Mouse (Mus musculus) heart, embryonic 10.5 days (tissue): ENCODE measurements around the gene Henmt1. TPM values are rescaled to one million over a fixed set of nuclear protein-coding genes. Genes with fewer than 3 reads are reported as not detected.

ENCODE experiments used
- DNase-seq: peaks from one replicate; pipeline ENCODE4 v3.0.0-alpha.2; 2017; ENCODE audit warnings: low spot score
- H3K27ac ChIP-seq: fragments of 300-500 bp; sonication (generic); 2 replicates; pipeline ENCODE4 v1.5.1; 2016; ENCODE audit warnings: mild to moderate bottlenecking
- H3K27me3 ChIP-seq: fragments of 300-500 bp; sonication (generic); 2 replicates; pipeline ENCODE4 v1.6.1; 2016; ENCODE audit warnings: mild to moderate bottlenecking; ENCODE audit not compliant: poor library complexity, insufficient read depth, severe bottlenecking
- H3K36me3 ChIP-seq: fragments of 300-500 bp; sonication (generic); 2 replicates; pipeline ENCODE4 v1.6.1; 2016; ENCODE audit warnings: mild to moderate bottlenecking, moderate library complexity
- H3K4me1 ChIP-seq: fragments of 300-500 bp; sonication (generic); 2 replicates; pipeline ENCODE4 v1.6.1; 2016; ENCODE audit warnings: mild to moderate bottlenecking
- H3K4me3 ChIP-seq: fragments of 300-500 bp; sonication (generic); 2 replicates; pipeline ENCODE4 v1.5.1; 2016; ENCODE audit warnings: mild to moderate bottlenecking, moderate library complexity
- H3K9me3 ChIP-seq: fragments of 300-500 bp; sonication (generic); 2 replicates; pipeline ENCODE4 v1.6.1; 2016; ENCODE audit warnings: mild to moderate bottlenecking, moderate library complexity
- WGBS: fragments of 180-500 bp; shearing (Covaris S2); methylation state at CpG from one replicate; pipeline ENCODE4 v1.1.7; 2016; 5-methylcytosine and 5-hydroxymethylcytosine counted together
- polyA plus RNA-seq: library from polyadenylated mRNA; unstranded; fragments of >200 nt; fragmentation: Nextera tagmentation; extraction: Ambion mirVana; gene quantifications from 2 replicates; pipeline ENCODE4 v1.2.1, GENCODE M21; 2016

Henmt1 gene
- polyA plus RNA-seq, 1 experiment from 2014 or later = 0.33 TPM

DNA sequence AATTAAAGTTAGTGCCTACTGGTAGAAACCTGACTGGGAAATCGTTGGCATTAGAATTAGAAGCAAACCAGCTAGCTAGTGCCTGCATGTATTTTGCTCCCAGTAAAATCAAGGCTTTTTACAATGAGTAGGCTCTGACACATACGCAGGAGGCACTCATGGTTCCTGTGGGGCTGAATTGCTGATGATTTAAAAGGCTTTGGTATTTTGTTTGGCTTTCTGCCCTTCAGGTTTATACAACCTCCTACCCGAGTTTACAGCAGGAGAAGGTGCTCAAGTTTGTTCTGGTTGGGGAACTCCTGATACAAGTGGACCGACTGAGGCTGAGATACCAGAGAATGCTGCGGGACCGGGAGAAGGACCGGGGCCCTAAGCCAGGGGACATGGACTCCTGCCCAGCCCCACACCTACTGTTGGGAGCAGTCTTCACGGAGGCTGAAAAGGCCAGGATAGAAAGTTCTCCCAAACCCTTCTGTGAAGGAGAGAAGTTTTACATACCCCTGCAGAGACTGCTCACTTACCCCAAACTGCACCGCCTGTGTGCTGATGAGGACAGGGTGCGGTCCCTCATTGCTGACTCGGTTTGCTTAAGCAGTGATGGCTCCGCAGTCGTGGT lies 20.1 kb downstream of the Henmt1 start:
- H3K4me1 ChIP-seq = peaks cover 8% of the 10 kb centered on the region
- no peaks in the 10 kb centered on the region for H3K27me3 ChIP-seq
- DNase-seq = no peak
- H3K9me3 ChIP-seq = no peaks in the 10 kb centered on the region
- H3K4me3 ChIP-seq = no peak overlapping the region
- 71% methylated on average over 13 of the region's 13 CpGs for WGBS
- H3K36me3 ChIP-seq = no peaks in the 10 kb centered on the region
- H3K27ac ChIP-seq = no peak overlapping the region

DNA sequence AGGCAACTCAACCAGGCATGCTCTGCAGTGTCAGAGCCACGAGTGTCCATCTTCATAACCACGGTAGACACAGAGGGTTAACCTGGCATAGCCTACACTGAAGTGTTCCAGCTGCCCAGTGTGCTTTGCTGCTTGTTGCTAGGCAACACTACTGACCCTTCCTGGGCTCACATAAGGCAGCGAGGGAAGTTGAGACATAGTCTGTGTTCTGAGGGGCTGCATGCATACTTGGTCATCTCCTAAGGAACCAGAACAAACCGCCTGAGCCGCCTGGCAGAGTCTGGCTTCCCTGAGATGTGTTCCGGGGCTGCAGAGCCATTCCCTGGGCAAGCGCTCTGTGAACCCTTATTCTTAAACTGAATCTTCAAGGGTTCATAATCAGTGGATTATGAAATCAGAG lies 21.6 kb downstream of the Henmt1 start:
- no peaks in the 10 kb centered on the region for H3K9me3 ChIP-seq
- DNase-seq = no peak
- no peak overlapping the region for H3K27ac ChIP-seq
- no peaks in the 10 kb centered on the region for H3K36me3 ChIP-seq
- 50% methylated on average over 7 of the region's 7 CpGs for WGBS
- H3K4me1 ChIP-seq = peaks cover 8% of the 10 kb centered on the region
- H3K4me3 ChIP-seq = no peak overlapping the region
- no peaks in the 10 kb centered on the region for H3K27me3 ChIP-seq

DNA sequence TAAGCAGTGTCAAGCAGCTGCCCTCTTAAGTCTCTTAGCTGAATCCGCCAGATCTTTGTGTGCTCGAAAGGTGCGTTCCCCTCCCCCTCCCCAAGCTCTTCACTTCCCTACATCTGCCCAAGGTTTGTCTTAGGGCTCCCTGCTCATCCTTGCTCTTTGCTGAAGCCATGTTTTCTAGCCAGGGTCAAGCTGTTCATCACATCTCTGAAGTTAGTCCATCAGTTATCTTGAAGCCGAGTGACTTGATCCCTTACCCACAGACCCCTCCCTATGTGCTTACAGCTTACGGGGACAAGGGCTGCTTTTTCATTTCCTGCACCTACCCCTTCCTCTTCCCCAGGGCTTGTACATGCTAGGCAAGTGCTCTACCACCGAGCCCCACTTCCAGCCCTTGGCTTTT lies 22.0 kb downstream of the Henmt1 start:
- H3K27ac ChIP-seq = no peak overlapping the region
- H3K9me3 ChIP-seq = no peaks in the 10 kb centered on the region
- 46% methylated on average over 6 of the region's 6 CpGs for WGBS
- no peaks in the 10 kb centered on the region for H3K27me3 ChIP-seq
- no peaks in the 10 kb centered on the region for H3K36me3 ChIP-seq
- no peak overlapping the region for H3K4me3 ChIP-seq
- H3K4me1 ChIP-seq = peaks cover 8% of the 10 kb centered on the region
- DNase-seq = no peak

DNA sequence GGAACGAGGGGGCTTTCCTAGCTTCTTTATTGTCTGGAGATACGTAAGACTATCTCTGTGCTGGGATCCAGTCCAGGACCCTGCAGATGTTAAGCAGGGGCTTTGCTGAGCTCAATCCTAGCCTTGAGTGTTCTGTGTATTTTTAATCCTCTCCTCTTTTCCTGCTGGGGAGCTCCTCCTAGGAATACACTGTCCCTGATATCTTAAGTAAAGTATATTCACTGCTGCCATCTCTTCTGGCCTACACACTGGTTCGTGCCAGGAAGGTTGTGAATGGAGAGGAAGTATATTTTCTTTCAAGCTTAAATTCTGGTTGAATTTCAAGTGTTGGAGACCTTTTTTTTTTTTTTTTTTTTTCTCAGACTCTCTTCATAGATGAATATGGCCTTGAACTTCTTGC lies 23.6 kb downstream of the Henmt1 start:
- Histone ChIP-seq H3K27me3 (no peaks in the 10 kb centered on the region), H3K36me3 (no peaks in the 10 kb centered on the region), H3K27ac (no peak overlapping the region), H3K9me3 (no peaks in the 10 kb centered on the region), H3K4me1 (peaks cover 8% of the 10 kb centered on the region), H3K4me3 (no peak overlapping the region)
- 80% methylated on average over 3 of the region's 3 CpGs for WGBS
- no peak for DNase-seq

DNA sequence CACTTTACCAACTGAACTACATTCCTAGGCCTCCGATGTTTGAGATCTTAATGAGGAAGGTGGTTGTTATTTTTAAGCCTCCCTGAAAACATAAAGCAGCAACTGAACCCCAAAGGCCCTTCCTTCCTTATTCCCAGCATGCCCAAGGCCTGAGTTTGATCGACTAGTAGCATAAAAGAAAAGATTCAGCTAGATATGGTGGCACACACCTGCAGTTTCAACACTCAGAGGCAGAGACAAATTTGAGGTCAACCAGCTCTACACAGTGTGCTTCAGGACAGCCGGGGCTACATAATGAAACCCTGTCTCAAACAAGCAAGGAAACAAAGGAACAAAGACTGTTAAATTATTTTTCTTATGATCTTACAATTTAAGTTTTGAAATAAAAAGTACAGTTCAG lies 24.1 kb downstream of the Henmt1 start:
- Histone ChIP-seq H3K4me3 (no peak overlapping the region), H3K27me3 (no peaks in the 10 kb centered on the region), H3K9me3 (no peaks in the 10 kb centered on the region), H3K27ac (no peak overlapping the region), H3K4me1 (peaks cover 8% of the 10 kb centered on the region), H3K36me3 (no peaks in the 10 kb centered on the region)
- 87% methylated on average over 3 of the region's 3 CpGs for WGBS
- no peak for DNase-seq

DNA sequence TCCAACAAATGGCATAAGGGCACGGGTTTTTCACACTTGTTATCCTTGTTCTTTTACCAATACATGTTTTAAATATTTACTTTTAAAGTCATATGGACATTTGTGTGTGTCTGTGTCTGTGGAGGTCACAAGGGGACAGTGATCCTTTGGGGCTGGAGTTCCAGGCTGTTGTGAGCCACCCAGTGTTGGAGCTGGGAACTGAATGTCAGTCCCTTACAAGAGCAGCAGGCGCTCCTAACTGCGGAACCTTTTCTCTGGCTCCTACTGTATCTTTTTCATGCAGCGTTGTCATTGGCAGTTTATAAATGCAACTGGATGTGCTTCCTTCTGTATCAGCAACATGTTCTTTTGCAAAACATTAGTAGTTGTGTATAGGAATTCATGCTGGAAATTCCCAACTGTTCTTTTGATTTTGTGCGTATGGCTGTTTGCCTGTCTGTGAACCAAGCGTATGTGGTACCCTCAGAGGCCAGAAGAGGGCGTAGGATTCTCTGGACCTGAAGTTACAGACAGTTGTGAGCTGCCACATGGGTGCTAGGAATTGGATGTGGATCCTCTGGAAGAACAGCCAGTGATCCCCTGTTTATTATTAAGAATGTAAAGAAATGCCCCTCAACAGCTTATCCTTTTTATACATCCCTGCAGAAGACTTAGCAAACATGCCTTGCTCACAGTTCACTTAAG lies 24.8 kb downstream of the Henmt1 start:
- Histone ChIP-seq H3K4me1 (peaks cover 8% of the 10 kb centered on the region), H3K27me3 (no peaks in the 10 kb centered on the region), H3K4me3 (no peak overlapping the region), H3K36me3 (no peaks in the 10 kb centered on the region), H3K9me3 (no peaks in the 10 kb centered on the region), H3K27ac (no peak overlapping the region)
- DNase-seq = no peak
- whole genome bisulfite sequencing = 67% methylated on average over 7 of the region's 7 CpGs

DNA sequence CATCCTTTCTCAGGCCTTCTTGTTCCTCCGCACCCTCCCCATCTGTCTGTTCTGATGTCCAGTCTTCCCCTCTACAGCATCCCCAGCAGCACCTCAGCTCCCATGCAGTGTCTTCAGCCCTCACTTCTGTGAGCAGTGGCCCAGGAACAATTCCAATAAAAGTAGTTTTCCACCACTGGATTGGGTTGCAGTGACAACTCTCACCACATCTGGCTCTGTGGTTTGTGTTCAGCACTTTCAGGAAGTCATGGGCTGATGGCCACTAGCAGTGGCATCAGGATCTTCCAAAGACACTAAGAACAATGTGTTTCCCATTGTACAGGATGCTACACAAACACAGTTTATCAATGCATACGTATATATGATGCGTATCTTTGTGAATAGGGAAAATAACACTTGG lies 26.4 kb downstream of the Henmt1 start:
- Histone ChIP-seq H3K36me3 (peaks cover 7% of the 10 kb centered on the region; the same call in 1 of the 2 replicates), H3K9me3 (no peaks in the 10 kb centered on the region), H3K4me3 (no peak overlapping the region), H3K27ac (no peak overlapping the region), H3K4me1 (peaks cover 7% of the 10 kb centered on the region), H3K27me3 (no peaks in the 10 kb centered on the region)
- WGBS = 91% methylated on average over 3 of the region's 3 CpGs
- DNase-seq = no peak

DNA sequence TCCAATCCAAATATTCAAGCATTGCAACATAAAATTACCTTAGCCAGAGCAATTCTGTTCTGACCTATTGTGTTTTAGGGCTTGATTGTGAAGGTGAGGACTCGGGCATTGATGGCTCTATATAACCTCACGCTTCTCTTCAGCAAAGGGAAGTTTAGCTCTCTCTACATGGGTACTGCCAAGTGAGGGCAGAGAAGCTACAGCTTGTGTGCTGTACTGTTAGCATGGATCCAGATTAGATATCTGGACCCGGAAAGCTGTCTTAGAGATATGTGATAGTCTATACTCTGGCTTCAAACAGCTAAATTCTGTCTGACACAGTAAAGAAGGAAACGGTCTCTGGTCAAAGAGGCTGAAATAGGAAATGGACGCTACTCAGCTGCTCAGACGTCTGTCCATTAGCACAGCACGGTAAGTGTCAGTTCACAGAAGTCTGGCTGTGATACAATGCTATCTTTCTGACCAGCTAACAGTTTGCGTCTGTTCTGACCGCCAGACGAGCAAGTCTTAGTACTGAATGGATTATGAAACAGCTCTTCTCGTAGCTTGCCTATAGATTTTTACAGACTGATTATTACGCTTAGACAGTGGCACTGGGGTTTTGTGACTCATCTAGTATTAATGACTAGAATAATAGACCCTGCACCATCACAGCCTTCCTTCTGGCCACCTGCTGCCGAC lies 34.4 kb downstream of the Henmt1 start:
- peaks cover 33% of the 10 kb centered on the region for H3K36me3 ChIP-seq
- no peak overlapping the region for H3K4me3 ChIP-seq
- WGBS = 63% methylated on average over 13 of the region's 13 CpGs
- no peaks in the 10 kb centered on the region for H3K27me3 ChIP-seq
- no peak overlapping the region for H3K27ac ChIP-seq
- no peak for DNase-seq
- no peaks in the 10 kb centered on the region for H3K4me1 ChIP-seq
- no peaks in the 10 kb centered on the region for H3K9me3 ChIP-seq

DNA sequence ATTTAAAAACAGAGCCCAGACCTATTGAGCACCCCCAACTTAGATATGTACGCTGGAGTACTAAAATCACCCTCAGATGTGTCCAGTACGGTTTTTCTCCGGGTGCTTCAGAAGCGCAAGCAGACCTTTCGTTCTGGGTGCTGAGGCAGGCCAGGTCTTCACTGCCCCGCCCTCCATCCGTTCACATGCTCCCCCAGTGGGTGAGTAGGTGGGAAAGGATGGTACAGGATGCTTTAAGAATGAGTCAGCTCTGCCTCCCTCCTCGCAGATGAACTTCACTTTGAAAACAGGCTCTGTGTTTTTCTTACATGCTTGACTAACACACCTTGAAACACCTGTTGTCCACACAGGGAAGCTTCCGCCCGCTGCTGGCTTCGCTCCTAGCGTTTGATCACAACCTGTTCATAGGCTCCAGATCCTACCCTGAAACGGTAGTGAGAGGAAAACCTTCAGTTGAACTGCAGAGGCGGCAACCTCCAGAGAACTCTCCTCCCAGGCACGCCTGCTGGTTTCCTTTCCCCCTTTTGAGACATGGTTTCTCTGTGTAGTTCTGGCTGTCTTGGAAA lies 35.3 kb downstream of the Henmt1 start:
- 80% methylated on average over 15 of the region's 15 CpGs for WGBS

DNA sequence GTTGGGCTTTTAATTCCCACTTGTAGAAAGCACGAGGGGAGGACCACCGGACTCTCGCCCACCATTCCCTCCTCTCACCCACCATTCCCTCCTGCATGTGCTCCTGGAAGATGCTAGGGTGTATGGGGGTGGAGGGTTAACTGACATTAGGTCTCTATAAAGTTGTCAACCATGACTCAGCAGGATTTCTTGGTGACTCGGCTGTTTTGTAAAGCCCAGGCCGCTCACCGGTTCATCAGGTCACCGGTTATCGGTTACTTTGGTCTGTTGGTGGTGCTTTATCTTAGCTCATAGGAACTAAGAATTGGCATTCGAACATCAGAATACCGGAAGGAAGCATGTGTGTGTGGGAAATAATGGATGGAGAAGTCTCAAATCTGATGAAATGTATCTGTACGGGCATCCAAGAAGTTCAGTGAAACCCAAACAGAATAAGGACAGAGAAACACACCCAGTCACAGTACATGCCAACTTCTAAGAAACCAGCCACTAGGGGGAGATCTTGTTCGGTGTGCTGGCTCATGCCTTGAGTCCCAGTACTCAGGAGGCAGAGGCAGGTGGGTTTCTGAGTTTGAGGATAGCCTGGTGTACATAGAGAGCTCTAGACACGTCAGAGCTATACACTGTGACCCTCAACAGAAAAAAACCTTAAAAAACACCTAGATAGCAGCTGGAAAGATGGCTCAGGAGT lies 37.8 kb downstream of the Henmt1 start:
- H3K27me3 ChIP-seq = no peaks in the 10 kb centered on the region
- H3K36me3 ChIP-seq = peaks cover 45% of the 10 kb centered on the region
- DNase-seq = no peak
- no peaks in the 10 kb centered on the region for H3K4me1 ChIP-seq
- no peak overlapping the region for H3K4me3 ChIP-seq
- no peaks in the 10 kb centered on the region for H3K9me3 ChIP-seq
- 92% methylated on average over 13 of the region's 13 CpGs for WGBS
- no peak overlapping the region for H3K27ac ChIP-seq

More for the DNA sequence above, 35.3 kb downstream of the Henmt1 start:
- no peaks in the 10 kb centered on the region for H3K27me3 ChIP-seq
- DNase-seq = no peak
- H3K27ac ChIP-seq = no peak overlapping the region
- no peaks in the 10 kb centered on the region for H3K9me3 ChIP-seq
- peaks cover 41% of the 10 kb centered on the region for H3K36me3 ChIP-seq
- H3K4me1 ChIP-seq = no peaks in the 10 kb centered on the region
- no peak overlapping the region for H3K4me3 ChIP-seq

DNA sequence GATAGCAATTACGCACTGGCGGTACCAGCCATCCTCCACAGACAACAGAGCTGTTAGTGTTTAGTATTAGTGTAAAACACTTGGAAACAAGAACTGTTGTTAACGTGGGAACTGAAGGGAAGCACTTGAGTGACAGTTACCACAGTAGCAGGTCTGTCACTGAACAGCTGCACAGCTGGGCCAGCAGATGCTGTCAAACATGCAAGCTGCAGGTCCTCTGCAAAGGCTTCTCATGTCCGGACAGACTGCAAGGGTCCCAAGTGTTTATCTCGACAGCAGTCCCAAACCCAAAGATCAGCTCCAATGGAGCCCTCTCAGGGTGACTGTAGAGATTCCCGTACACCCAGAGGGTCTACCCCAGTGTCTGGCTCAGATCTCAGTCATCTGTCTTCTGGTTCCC lies 42.3 kb downstream of the Henmt1 start:
- WGBS = 72% methylated on average over 6 of the region's 6 CpGs
- no peak for DNase-seq
- Histone ChIP-seq H3K27ac (no peak overlapping the region), H3K4me1 (0 out of 2 replicates have a peak, but pooled peaks cover 4% of the 10 kb centered on the region), H3K9me3 (no peaks in the 10 kb centered on the region), H3K4me3 (no peak overlapping the region), H3K27me3 (no peaks in the 10 kb centered on the region), H3K36me3 (peaks cover 53% of the 10 kb centered on the region)

DNA sequence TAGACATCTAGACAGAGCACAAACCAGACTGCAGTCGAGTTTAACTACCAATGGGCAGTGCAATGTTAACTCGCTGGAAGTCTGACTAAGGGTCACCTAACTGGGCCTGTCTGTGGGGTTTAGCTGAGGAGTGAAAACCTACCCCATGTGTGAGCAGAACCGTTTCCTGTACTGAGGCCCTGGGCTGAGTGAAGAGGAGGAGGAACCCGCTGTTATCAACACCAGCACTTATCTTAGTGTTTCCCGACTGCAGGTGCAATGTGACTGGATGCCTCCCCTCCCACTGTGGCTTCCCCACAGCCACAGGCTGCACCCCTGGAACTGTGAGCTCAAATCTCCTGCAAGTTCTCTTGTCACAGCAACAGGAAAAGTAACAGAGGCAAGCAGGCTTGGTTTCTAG lies 44.3 kb downstream of the Henmt1 start:
- 0 out of 2 replicates have a peak, but pooled peaks cover 4% of the 10 kb centered on the region for H3K4me1 ChIP-seq
- WGBS = 43% methylated on average over 5 of the region's 5 CpGs

More for the DNA sequence above, 44.3 kb downstream of the Henmt1 start:
- Histone ChIP-seq H3K27ac (no peak overlapping the region), H3K9me3 (no peaks in the 10 kb centered on the region), H3K27me3 (no peaks in the 10 kb centered on the region), H3K36me3 (peaks cover 42% of the 10 kb centered on the region), H3K4me3 (no peak overlapping the region)
- no peak for DNase-seq
